Mouse (Mus musculus) gastrocnemius, postnatal 4 days (tissue): ENCODE data around the gene Pfdn4. TPM values are rescaled to one million over a fixed set of nuclear protein-coding genes. Genes with fewer than 3 reads are reported as not detected.

Source experiments
- DNase-seq, 2 experiments: peaks; one replicate each; pipeline ENCODE4 v3.0.0; 2021 to 2022; ENCODE audit warnings: low spot score in 2 of 2, mixed read lengths in 2 of 2
- total RNA-seq, 2 experiments: library from RNA; stranded (reverse); gene quantifications; 2 replicates each; pipeline ENCODE4 v1.2.3; 2021

Gene Pfdn4
- total RNA-seq, 2 experiments from 2014 or later, result 22.7 to 32.4 TPM

GRCm38 (mm10) chr2:170545745-170546144 lies 49.5 kb downstream of the Pfdn4 start:
- no peak for DNase-seq

- DNase-seq, result no peak
Measured at GRCm38 (mm10) chr2:170547526-170547925, 51.3 kb downstream of the Pfdn4 start.

GRCm38 (mm10) chr2:170548046-170548445 lies 51.8 kb downstream of the Pfdn4 start:
- no peak for DNase-seq

- DNase-seq, result no peak
Measured at GRCm38 (mm10) chr2:170549146-170549545, 52.9 kb downstream of the Pfdn4 start.

- no peak for DNase-seq
Measured at GRCm38 (mm10) chr2:170550240-170550639, 54.0 kb downstream of the Pfdn4 start.

- no peak for DNase-seq
Measured at GRCm38 (mm10) chr2:170552088-170552487, 55.9 kb downstream of the Pfdn4 start.

- no peak for DNase-seq
Measured at GRCm38 (mm10) chr2:170563956-170564855, 68.0 kb downstream of the Pfdn4 start.

GRCm38 (mm10) chr2:170564995-170565394 lies 68.8 kb downstream of the Pfdn4 start:
- DNase-seq, result no peak

Other genes starting within 250 kb of the Pfdn4 start
- gene Bcas1, start 68.6 kb upstream of the Pfdn4 start, total RNA-seq, result 1 to 10 TPM; 4.9 to 5.1 TPM
- not detected for gene Cyp24a1, start 717 bp downstream of the Pfdn4 start, total RNA-seq
- not detected for gene 4930470P17Rik, start 105.6 kb downstream of the Pfdn4 start, total RNA-seq
- gene Dok5, start 235.4 kb downstream of the Pfdn4 start, total RNA-seq, result 10 to 100 TPM; 19.4 to 21.2 TPM